Mouse (Mus musculus) hindbrain, embryonic 14.5 days (tissue): ENCODE measurements at regions not wholly inside any gene's neighbourhood (a gene's known extent, or its start where the extent isn't known, plus 50 kb on each side); places are given as distances from the start of the nearest gene placed in this dataset.

ENCODE experiments used
- ATAC-seq: fragments of 200-750 bp; cut with Nextera tagmentation; 2 replicates; pipeline ENCODE4 v1.8.0; 2017; ENCODE audit warnings: moderate number of reproducible peaks, mild to moderate bottlenecking, moderate TSS enrichment, moderate library complexity; ENCODE audit not compliant: low FRiP score
- DNase-seq: peaks from one replicate; pipeline ENCODE4 v3.0.0-alpha.2; 2015; ENCODE audit warnings: low spot score
- H3K27ac ChIP-seq: fragments of 300-500 bp; sonication (generic); 2 replicates; pipeline ENCODE4 v1.5.1; 2014; ENCODE audit warnings: mild to moderate bottlenecking, moderate library complexity
- H3K27me3 ChIP-seq: fragments of 300-500 bp; sonication (generic); 2 replicates; pipeline ENCODE4 v1.6.1; 2014; ENCODE audit warnings: mild to moderate bottlenecking, low read length, mixed read lengths; ENCODE audit not compliant: control insufficient read depth, insufficient read depth
- H3K36me3 ChIP-seq: fragments of 300-500 bp; sonication (generic); replicated peaks from 2 replicates; pipeline ENCODE4 v1.6.1; 2014; ENCODE audit not compliant: control insufficient read depth, insufficient read depth
- H3K4me1 ChIP-seq: fragments of 300-500 bp; sonication (generic); replicated peaks from 2 replicates; pipeline ENCODE4 v1.6.1; 2014; ENCODE audit warnings: antibody characterized with exemption, low read length, mixed read lengths; ENCODE audit not compliant: control insufficient read depth, insufficient read depth
- H3K4me2 ChIP-seq: fragments of 300-500 bp; sonication (generic); replicated peaks from 2 replicates; pipeline ENCODE4 v1.6.1; 2014; ENCODE audit warnings: mild to moderate bottlenecking, moderate library complexity
- H3K4me3 ChIP-seq: fragments of 300-500 bp; sonication (generic); replicated peaks from 2 replicates; pipeline ENCODE4 v1.5.1; 2014; ENCODE audit warnings: mild to moderate bottlenecking, low read length
- H3K9ac ChIP-seq: fragments of 300-500 bp; sonication (generic); 2 replicates; pipeline ENCODE4 v1.6.1; 2014
- H3K9me3 ChIP-seq: fragments of 300-500 bp; sonication (generic); 2 replicates; pipeline ENCODE4 v1.6.1; 2016; ENCODE audit warnings: low read length; ENCODE audit not compliant: control insufficient read depth
- WGBS: fragments of 180-500 bp; shearing (Covaris S2); extraction: QIAGEN DNeasy Blood & Tissue Kit; methylation state at CpG from one replicate; pipeline ENCODE4 v1.1.7; 2014; 5-methylcytosine and 5-hydroxymethylcytosine counted together

DNA sequence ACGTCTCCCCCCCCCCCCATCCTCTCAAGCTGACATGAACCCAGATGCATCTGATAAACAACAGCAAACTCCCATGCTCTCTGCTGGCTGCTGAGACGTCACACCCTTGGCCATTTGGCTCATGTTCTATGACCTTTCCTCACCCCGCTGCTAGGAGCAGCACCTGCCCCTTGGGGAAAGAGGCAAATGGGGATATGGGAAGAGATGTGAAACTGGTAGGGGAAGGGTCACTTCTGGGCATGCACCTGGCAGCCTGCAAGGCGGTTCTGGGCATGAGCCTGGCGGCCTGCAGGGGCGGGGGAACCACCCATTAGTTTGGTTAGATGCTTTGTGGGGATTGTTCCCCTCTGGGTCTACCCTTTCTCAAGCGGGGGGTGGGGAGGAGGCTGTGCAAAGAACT lies 187.9 kb upstream of the Zfp618 start:
- H3K4me2 ChIP-seq: no peak overlapping the region
- peaks cover 12% of the 10 kb centered on the region for H3K4me1 ChIP-seq
- H3K36me3 ChIP-seq: no peaks in the 10 kb centered on the region
- no peak overlapping the region for H3K9ac ChIP-seq
- no peaks in the 10 kb centered on the region for H3K27me3 ChIP-seq
- DNase-seq (no peak), ATAC-seq (no peak)
- WGBS: 80% methylated on average over 7 of the region's 7 CpGs
- no peak overlapping the region for H3K27ac ChIP-seq
- no peak overlapping the region for H3K4me3 ChIP-seq
- H3K9me3 ChIP-seq: no peaks in the 10 kb centered on the region

DNA sequence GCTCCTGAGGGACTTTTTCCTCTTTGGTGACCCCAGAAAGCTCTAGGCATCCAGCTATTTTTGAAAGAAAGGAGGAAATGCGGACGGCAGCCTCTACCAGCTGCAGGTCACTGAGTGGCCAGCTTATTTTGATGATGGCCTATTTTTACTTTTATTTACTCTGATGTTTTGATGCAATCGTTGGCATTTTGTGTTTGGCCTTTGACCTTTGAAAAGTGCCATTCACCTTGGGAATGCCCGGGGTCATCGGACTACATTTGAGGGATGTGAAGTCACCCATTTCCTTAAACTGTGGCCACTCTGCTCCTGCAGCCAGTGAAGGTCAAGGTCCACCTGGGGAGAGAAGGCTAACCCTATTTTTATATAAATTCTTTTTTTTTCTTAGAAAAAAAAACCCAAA lies 186.8 kb upstream of the Zfp618 start:
- Histone ChIP-seq H3K4me2 (no peak overlapping the region), H3K9me3 (no peaks in the 10 kb centered on the region), H3K9ac (no peak overlapping the region), H3K4me3 (no peak overlapping the region), H3K27me3 (no peaks in the 10 kb centered on the region), H3K36me3 (no peaks in the 10 kb centered on the region), H3K27ac (no peak overlapping the region), H3K4me1 (peaks cover 12% of the 10 kb centered on the region)
- ATAC-seq (no peak), DNase-seq (no peak)
- WGBS: 87% methylated on average over 5 of the region's 5 CpGs

DNA sequence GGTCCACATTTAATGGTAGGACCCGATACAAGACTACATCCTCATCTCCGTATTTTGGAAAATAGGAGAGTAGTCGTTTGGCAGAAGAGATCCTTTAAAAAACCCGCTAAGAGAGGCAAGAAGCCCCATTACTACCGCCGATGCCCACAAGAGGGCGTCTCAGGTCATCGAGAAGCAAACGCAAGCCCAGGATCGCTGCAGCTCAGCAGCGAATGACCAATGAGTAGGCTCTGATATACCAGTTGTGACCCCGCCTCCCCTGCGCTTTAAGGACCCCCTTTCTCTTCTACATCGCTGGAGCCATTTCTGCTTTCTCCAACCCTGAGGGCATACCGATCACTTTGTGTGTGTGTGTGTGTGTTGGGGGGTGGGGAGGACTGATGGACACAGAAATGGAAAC lies 185.0 kb upstream of the Zfp618 start:
- ATAC-seq (peak; percentile 88), DNase-seq (peak; percentile 97)
- no peaks in the 10 kb centered on the region for H3K36me3 ChIP-seq
- H3K9ac ChIP-seq: peak overlapping the region; percentile 55
- H3K4me3 ChIP-seq: peak overlapping the region; percentile 35
- peaks cover 12% of the 10 kb centered on the region for H3K4me1 ChIP-seq
- no peaks in the 10 kb centered on the region for H3K27me3 ChIP-seq
- peak overlapping the region; percentile 64 for H3K4me2 ChIP-seq
- no peaks in the 10 kb centered on the region for H3K9me3 ChIP-seq
- 1% methylated on average over 15 of the region's 15 CpGs for WGBS
- peak overlapping the region; percentile 54; the same call in 1 of the 2 replicates for H3K27ac ChIP-seq

DNA sequence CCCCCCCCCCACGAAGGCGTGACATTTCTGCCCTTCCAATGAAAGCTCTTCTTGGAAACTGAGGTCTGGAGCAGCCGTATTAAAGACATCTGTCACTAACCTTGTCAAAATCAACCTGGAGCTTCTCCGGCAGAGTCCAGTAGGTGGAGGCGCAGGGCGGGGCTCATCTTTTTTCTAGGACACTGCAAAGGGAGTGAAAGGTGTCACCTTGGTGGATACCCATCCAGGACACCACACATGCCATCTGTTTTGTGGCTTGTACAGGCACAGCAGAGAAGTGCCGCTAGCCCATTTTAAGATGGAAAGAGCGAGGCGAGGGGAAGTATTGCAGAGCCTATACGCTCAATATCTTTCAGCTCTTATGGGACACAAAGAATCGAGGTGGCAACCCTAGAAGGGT lies 184.5 kb upstream of the Zfp618 start:
- WGBS: 47% methylated on average over 11 of the region's 11 CpGs
- Histone ChIP-seq H3K27ac (peak overlapping the region; percentile 54; the same call in 1 of the 2 replicates), H3K9ac (peak overlapping the region; percentile 55), H3K4me3 (peak overlapping the region; percentile 35), H3K9me3 (no peaks in the 10 kb centered on the region), H3K4me1 (peaks cover 12% of the 10 kb centered on the region), H3K4me2 (peak overlapping the region; percentile 64), H3K27me3 (no peaks in the 10 kb centered on the region), H3K36me3 (no peaks in the 10 kb centered on the region)
- ATAC-seq (peak; percentile 45), DNase-seq (no peak)

DNA sequence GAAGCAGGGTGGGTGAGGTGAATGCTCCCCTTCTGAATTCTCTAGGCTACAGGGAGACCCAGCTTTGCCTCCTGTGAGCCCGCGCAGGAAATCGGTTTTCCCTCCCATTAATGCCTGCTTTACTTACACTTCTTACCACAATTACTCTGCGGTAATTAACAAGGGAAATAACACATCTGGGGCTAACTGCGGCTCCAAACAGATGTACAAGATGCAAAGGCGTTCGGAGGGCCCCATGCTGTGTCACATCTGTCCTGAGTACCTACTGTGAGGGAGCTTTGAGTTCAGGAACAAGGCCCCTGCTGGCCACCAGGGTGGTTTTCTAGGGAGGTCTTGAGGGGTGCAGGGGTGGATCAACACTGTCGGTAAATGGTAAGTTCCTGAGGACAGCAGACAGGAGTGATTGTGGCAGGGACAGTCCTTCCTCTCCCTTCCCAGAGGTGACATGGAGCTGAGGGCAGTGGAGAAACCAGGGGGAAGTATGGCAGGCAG lies 184.0 kb upstream of the Zfp618 start:
- DNase-seq: no peak
- H3K4me2 ChIP-seq: peak overlapping the region; percentile 64
- H3K36me3 ChIP-seq: no peaks in the 10 kb centered on the region
- peaks cover 12% of the 10 kb centered on the region for H3K4me1 ChIP-seq
- peak overlapping the region; percentile 35; the same call in 1 of the 2 replicates for H3K4me3 ChIP-seq
- H3K27ac ChIP-seq: no peak overlapping the region
- WGBS: 29% methylated on average over 8 of the region's 8 CpGs
- peak overlapping the region; percentile 55; the same call in 1 of the 2 replicates for H3K9ac ChIP-seq
- H3K9me3 ChIP-seq: no peaks in the 10 kb centered on the region
- H3K27me3 ChIP-seq: no peaks in the 10 kb centered on the region
- ATAC-seq: peak; percentile 22; the same call in 1 of the 2 replicates

DNA sequence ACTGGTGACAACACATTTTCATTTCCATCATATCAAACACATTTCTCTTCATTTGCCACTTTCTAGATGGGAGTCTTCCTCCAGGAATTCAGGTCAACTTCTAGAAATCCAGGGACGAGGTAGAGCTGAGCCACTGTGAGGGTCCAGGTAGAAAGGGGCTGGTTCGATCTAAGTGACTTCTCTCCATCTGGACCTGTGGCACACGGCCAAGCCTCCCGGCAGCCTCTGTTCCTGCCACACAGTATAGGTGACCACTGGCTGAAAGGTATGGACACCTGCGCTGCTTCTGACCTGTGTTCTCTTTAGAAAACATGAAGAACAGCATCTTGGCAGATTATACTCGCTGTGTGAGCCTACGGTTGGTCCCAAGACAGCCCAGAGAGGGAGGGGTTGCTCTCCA lies 179.7 kb upstream of the Zfp618 start:
- Histone ChIP-seq H3K9me3 (no peaks in the 10 kb centered on the region), H3K9ac (no peak overlapping the region), H3K4me2 (no peak overlapping the region), H3K36me3 (no peaks in the 10 kb centered on the region), H3K4me1 (peaks cover 10% of the 10 kb centered on the region), H3K27ac (no peak overlapping the region), H3K27me3 (no peaks in the 10 kb centered on the region), H3K4me3 (no peak overlapping the region)
- ATAC-seq (no peak), DNase-seq (no peak)
- 86% methylated on average over 7 of the region's 7 CpGs for WGBS

DNA sequence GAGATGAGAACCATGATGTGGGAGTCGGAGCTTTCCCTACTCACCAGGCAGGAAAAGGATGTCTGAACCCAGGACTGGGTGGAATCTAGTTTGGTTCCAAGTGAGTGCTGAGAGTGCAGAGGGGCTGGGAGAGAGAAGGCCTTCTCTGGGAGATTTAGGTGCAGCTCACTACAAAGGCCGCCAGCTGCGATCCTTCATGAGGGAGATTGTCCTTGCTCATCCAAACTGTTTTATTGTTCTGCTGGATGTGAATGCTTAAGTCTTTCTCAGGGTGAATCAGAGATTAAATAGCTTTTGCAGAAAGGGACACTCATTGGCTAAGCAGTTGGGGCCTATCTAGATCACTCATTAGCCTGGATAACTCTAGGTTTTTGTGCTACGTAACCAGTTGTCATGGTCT lies 175.7 kb upstream of the Zfp618 start:
- H3K4me2 ChIP-seq: no peak overlapping the region
- H3K4me1 ChIP-seq: no peaks in the 10 kb centered on the region
- H3K27ac ChIP-seq: no peak overlapping the region
- WGBS: 74% methylated on average over 4 of the region's 4 CpGs
- ATAC-seq: no peak
- no peak overlapping the region for H3K4me3 ChIP-seq
- H3K27me3 ChIP-seq: no peaks in the 10 kb centered on the region
- DNase-seq: no peak
- H3K9ac ChIP-seq: no peak overlapping the region
- no peaks in the 10 kb centered on the region for H3K36me3 ChIP-seq
- H3K9me3 ChIP-seq: no peaks in the 10 kb centered on the region

DNA sequence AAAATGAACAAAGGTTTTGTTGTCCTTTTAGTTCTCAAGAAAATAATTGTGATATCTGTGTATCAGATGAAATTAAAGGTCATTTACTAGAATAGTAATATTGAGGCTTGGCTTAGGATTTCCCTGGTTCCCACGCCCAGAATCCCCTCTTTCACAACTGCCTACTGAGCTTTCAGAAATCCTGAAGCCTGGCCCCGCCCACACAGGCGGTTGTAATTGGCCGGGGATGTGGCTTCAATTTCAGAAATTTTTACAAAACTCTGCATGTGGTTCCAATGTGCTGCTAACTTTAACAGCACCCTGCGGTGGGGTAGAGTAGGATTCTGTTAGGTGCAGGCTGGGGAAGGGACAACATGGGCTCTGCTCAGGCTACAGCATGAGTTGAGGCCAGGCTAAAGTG lies 171.8 kb upstream of the Zfp618 start:
- no peak overlapping the region for H3K4me3 ChIP-seq
- no peak for ATAC-seq
- H3K36me3 ChIP-seq: no peaks in the 10 kb centered on the region
- H3K27ac ChIP-seq: no peak overlapping the region
- 0 out of 2 replicates have a peak, but pooled peaks cover 4% of the 10 kb centered on the region for H3K4me1 ChIP-seq
- 76% methylated on average over 5 of the region's 5 CpGs for WGBS
- H3K27me3 ChIP-seq: no peaks in the 10 kb centered on the region
- no peak overlapping the region for H3K4me2 ChIP-seq
- DNase-seq: no peak
- no peak overlapping the region for H3K9ac ChIP-seq
- no peaks in the 10 kb centered on the region for H3K9me3 ChIP-seq

DNA sequence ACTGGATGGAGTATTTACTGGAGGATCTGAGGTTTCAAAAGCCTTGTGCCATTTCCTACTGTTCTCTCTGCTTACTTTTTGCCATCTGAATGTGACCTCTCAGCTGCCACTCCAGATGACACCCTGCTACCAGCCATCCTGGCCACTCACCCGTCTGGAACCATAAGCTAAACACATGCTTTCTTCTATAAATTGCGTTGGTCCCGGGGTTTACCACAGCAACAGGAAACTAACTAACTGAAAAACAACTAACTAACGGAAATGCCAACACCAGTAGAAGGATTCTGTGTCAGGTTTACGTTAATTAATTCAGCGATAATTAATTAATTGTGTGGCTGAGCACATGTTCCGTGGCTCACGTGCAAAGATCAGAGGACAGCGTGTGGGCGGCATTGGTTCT lies 169.8 kb upstream of the Zfp618 start:
- no peak overlapping the region for H3K27ac ChIP-seq
- DNase-seq (no peak), ATAC-seq (no peak)
- H3K27me3 ChIP-seq: no peaks in the 10 kb centered on the region
- H3K36me3 ChIP-seq: no peaks in the 10 kb centered on the region
- 69% methylated on average over 10 of the region's 10 CpGs for WGBS
- H3K4me1 ChIP-seq: 0 out of 2 replicates have a peak, but pooled peaks cover 4% of the 10 kb centered on the region
- H3K9ac ChIP-seq: no peak overlapping the region
- no peak overlapping the region for H3K4me3 ChIP-seq
- no peaks in the 10 kb centered on the region for H3K9me3 ChIP-seq
- H3K4me2 ChIP-seq: no peak overlapping the region

DNA sequence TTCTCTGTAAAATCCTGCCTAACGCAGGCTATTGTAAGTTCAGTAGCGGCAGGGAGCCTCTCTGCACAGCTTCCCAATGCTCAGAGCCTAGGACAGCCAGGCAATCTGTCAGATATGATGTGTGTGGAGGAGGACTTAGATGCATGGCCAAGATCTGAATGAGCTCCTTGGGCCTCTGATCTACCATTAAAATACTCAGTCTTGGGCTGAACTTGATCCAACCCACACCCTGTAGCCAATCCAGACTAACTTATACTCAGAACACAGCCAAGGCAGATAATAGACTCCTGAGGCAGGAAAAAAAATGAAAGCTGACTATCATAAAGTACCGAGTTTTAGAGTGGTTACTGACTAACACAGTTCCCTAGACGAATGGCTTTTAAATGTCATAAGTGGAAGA lies 165.4 kb upstream of the Zfp618 start:
- Histone ChIP-seq H3K4me1 (0 out of 2 replicates have a peak, but pooled peaks cover 4% of the 10 kb centered on the region), H3K36me3 (no peaks in the 10 kb centered on the region), H3K27ac (no peak overlapping the region), H3K4me3 (no peak overlapping the region), H3K27me3 (no peaks in the 10 kb centered on the region), H3K9me3 (no peaks in the 10 kb centered on the region), H3K9ac (no peak overlapping the region), H3K4me2 (no peak overlapping the region)
- ATAC-seq (no peak), DNase-seq (no peak)
- 80% methylated on average over 4 of the region's 4 CpGs for WGBS
